Mouse (Mus musculus) brain, adult 2 months (tissue): Measurements from ENCODE around the gene Itgb7.

Experiments used
- DNase-seq: peaks from one replicate; pipeline ENCODE4 v3.0.0; 2011; ENCODE audit warnings: low read depth, low spot score

Itgb7 gene

DNA sequence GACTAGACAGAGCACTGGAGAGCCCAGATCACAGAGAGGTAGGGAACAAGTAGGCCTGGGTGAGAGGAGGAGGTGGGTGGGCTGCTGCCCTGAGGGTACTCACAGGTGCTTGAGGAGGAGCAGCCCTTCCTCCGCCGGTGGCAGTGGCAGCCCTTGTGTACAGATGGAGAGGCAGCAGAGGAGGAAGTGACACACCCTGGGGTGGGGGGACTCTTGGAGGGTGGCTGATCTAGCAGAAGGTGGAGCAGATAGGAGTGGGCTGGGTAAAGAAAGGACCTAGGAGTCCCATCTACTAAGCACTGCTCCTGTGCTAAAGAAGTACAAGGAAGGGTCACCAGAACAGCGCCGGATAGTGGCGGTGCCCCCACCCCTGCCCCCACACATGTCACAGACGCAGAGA is at the start of gene Itgb7:
Gene Itgb7, minus strand, starts transcription at position 197 of the 400 bp plus-strand sequence.
- no peak for DNase-seq

DNA sequence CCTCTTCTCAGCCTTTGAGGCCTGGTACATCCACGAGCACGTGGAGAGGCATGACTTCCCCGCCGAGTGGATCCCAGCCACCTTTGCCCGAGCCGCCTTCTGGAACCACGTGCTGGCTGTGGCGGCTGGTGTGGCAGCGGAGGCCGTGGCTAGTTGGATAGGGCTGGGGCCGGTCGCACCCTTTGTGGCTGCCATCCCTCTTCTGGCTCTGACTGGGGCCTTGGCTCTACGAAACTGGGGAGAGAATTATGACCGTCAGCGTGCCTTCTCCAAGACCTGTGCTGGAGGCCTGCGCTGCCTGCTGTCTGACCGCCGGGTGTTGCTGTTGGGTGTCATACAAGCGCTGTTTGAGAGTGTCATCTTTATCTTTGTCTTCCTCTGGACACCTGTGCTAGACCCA is 48.9 kb upstream of the Itgb7 start:
- DNase-seq = no peak

DNA sequence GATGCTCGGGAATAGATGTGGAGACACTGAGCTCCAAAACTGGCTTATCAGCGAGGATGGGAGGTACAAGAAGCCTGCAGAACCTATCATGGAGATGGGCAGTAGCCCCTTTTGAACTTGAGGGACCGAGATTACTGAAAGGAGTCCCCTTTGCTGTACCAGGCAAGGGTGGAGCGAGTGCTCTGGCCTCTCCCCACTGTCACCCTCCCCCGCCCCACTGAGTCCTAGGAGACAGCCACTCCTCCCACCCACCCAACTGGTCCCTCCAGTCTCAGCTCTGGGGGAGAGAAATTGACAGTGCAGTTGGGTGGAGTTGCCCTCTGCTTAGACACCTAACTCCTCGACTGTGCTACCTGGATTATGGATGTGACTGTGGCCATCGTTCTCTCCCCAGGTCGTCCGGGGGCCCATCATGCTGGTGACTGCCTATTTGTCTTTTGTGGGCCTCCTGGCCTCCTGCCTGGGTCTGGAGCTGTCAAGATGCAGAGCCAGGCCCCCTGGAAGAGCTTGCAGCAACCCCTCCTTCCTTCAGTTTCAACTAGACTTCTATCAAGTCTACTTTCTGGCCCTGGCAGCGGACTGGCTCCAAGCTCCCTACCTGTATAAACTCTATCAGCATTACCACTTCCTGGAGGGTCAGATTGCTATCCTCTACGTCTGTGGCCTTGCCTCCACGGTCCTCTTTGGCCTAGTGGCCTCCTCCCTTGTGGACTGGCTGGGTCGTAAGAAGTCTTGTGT is 48.2 kb upstream of the Itgb7 start:
- DNase-seq = peak; percentile 70

DNA sequence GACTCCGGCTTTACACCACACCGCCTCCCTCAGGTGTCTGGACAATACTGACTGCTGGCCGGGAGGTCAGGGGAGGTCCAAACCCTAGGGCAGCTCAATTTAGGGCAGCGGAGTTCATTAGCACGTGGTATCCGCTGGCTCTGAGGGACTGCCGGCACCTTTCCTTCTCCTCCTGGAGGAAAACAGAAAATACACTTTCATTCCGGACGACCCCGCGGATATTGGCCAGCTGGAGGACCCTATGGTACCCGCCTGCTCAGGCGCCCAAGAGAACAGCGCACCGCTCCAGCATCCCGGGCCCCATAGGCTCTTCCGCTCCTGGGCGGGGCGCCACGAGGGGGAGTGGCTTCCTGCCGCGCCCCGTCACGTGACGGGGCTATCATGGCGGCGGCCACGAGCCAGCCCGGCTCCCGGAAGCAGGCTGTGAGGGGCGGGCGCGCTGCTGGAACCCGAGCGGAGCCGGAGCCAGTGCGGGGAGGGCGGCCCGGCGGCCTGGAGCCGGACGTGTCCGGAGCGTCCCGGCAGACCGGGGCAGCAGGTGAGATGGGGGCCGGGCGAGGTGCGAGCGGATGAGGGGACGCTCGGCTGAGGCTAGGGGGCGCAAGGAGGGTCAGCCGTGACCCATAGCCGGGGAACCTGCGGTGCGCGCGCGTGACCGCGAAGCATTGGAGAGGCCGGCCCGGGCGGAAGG is 47.5 kb upstream of the Itgb7 start, which contains the start of gene Mfsd5:
Gene Mfsd5, plus strand, starts transcription at position 363 of the 691 bp plus-strand sequence.
- peak; percentile 95 for DNase-seq

DNA sequence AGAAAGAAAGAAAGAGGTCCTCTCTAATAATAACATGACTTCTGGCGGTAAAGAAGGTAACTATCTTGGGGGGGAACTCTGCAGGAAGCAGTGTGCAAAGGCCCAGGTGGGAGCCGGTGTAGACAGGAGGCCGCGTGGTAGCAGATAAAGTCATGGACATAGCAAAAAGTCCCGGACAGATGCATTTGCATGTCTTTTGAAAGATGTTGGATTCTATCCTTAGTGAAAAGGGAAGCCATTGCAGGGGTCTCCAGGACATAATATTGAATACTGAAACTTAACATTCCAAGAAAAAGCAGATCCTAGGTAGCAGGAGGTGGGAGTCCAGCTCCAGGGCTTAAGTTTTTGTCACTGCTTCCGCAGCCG is 47.0 kb upstream of the Itgb7 start:
- DNase-seq = no peak

DNA sequence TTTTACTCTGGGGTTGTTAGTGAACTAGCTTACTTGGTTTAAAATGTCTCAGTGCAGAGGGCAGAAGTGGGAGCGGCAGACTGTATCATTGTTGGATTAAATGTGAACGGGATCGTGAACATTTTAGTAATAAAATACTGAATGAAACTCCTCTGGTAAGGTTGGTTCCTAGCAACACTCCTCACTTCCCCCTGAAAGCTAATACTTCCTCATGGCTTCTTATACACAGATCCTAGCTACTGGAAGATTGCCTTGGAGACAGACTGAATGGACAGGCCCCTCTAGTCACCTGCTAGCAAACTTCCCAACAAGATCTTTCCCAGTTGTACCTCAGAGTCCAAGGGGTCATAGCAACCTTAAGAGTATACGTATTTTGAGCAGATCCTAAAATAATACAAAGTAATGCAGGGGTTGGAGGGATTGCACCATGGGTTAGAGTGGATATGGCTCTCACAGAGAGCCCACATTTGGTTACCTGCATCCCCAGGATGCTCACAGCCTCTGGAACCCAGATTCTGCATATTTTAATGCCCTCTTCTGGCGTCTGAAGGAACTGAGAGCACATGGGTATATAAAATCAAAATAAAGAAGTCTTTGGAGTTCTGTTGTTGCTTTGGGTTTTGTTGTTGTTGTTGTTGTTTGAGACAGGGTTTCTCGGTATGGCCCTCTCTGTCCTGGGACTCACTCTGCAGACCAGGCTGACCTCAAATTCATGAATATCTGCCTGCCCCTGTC is 42.4 kb upstream of the Itgb7 start:
- no peak for DNase-seq

DNA sequence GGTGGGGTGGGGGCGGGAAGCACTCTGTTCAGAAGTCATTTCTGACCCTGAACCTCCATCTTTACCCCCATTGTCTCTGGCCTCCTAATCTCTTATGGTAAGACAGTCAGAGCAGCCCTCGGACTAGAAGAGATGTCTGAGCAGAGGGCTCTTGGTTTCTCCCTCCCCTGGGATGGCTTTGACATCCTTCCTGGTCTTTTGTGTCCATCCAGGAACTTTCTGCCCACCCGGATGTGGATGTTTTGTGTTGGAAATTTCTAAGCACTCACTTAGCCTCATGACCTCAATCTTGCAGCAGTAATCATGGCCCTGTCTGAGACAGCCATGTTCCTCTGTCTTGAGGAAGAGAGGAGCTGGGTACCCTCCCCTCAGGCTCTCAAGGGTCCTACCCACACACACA is 39.7 kb upstream of the Itgb7 start:
- DNase-seq = no peak

DNA sequence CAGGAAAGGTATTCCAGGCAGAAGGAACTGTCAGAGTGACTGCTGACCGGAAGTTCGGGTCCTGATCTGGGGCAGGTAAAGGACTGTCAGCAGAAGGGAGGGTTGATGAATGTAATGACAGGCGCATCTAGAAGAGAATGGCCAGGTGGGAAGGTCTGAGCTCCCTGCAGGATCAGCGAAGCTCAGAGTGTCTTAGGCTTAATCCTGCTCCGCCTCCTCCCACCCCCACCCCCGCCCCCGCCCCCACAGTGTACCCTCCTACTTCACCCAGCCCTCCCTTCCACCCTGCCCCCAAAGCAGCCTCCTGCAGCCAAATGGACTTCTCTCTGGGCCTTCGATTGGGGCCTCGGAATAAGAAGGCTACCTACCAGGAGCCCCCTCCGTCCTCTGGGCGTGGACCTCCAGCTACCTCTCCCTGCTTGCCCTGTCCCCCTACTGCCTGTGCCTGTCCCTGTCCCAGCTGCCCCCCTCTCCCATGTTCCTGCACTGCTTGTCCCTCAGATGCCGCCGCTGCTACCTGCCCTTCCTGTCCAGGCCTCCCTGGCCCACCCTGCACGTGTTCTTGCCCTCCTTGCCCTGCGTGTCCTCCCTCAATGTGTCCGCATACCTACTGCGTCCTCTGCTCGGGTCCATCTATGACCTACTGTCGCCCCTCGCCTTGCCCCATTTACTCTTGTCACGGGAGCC is 38.7 kb upstream of the Itgb7 start, which contains the start of gene Gm9918:
Gene Gm9918, plus strand, starts transcription at position 290 of the 687 bp plus-strand sequence.
- no peak for DNase-seq

DNA sequence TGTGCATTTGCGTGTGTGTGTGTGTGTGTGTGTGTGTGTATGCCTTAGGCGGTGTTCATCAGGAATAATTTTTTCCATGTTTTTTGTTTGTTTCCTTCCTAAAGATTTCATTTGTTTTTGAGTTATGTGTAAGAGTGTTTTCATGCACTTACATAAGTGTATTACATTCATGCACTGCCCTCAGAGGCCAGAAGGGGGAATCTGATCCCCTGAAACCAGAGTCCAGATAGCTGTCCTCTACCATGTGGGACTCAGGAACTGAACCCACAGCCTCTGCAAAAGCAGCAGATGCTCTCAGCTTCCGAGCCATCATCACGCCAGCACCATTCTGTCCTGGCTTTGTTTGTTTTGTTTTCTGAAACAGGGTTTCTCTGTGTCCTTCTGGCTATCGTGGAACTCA is 33.8 kb upstream of the Itgb7 start:
- no peak for DNase-seq

DNA sequence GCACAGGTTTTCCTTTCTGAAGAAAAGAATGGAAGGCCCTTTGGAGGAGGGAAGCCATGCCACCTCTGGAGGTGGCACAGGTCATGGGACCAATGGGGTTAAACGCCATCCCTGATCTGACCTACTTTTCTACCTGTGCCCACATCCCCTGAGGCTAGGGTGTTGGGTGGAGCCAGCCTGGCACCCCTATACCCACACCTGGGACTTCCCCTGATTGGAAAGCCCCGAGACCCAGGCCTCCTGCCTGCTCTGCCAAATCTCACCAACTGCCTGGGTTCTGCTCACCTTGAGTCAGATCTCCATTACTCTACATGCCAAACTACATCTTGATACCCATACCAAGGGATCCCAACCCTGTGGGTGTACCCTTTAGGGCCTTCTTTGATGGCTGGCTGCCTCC is 31.3 kb upstream of the Itgb7 start:
- DNase-seq = no peak

DNA sequence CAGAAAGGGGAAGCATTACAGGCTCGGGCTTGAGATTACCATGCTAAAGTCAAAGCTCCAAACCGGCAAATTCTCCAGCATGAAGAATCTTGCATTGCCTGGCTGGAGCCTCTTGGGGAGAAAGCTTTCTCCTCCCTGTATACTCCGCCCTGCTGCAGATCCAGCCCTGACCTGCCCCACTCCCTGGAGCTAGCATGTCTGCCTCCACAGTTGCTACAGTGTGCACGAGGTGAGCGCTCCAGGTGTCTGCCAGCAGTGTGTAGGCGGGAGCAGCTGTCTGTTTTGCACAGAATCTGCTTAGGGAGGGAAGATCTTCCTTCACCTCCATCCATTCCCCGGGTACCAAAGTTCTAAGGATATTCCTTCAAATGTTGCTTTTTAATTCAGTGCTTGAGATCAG is 30.8 kb upstream of the Itgb7 start:
- DNase-seq = peak; percentile 82

DNA sequence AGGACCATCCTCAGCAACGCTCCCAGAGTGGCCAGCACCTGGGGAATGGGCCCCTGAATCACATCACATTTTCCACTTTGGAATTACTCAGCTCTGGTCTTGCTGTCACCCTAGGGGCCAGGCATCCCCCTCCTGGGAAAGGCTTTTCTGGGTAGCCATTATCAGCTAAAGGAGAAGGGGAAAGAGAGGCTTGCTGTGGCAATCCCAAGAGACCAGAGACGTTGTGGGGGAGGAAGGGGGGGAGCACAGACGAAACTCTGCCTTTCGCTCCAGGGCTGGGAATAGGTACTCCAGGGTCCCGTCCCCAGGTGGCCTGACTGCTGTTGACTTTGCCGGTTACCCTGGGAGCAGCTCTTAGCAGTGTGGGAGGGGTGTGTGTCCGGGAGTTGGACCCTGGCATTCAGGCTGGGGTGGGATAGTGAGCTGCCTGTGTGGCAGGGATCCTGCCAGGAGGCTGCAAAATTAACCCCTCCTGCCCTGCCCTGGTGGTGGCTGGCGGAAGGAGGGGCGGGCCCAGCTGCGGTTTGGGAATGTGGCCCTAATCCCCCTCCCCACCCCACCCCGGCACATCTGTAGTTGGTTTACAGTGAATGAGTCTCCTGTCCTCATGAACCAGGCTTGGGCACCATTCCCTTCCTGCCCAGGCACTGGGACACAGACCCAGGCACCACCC is 27.0 kb upstream of the Itgb7 start:
- DNase-seq = no peak

DNA sequence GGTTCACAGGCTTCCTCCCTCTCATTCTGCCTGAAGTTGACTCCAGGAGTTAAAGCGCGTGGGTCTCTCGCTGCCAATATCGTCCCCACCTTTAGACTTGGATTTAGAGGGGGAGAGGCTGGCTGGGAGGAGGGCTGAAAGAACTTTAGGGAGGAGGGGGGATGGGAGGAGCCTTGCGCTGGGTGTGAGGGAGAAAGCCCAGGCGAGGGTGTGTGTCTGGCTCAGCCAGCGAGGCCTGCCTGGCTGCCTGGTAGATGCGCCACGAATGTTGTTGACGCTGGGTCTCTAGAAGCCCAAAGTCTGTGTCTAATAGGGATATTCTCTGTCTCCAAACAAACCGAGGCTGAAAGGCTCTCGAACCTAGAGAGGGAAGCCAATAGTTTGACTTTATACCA is 26.3 kb upstream of the Itgb7 start:
- peak; percentile 81 for DNase-seq

DNA sequence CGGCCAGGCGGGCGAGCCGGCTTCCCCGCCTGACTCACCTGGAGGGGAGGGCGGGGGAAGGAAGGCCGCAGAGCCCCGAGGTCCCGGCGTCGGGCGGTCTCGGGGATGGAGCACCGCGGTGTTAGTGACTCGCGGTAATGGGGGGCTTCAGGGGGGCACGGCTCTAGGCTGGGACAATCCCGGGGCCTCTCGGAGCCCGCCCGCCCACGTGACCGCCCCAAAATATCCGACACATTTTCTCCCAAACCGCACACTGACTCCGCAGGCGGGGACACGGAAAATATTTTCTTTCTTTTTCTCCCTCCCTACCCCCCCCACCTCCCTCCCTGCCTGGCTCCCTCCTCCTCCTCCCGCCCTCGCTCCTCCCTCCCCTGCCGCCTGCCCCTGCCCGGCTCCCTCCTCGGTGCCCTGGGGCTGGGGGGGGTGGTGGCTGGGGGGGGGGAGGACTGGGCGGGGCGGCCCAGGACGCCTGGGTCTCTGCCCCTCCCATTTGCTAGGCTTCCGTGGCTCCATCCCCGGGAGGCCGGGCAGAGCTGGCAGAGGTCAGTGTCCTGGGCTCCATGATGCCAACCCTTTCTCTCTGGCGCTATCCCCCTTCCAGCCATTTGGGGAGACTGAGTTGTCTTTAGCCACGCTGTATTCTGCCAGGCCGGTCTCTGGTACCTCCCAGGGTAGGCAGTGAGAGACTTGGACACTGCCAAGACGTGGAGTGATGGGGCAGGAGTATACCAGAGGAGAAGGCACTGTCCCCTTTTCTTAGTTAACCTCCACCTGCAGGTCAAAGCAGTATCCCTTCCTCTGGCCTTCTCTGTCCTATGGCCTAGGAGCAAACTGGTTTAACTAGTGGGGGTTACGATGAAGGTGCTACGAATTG is 25.7 kb upstream of the Itgb7 start, which contains the start of gene Rarg:
Gene Rarg, minus strand, starts transcription at position 316 of the 874 bp plus-strand sequence.
- DNase-seq = peak; percentile 71

DNA sequence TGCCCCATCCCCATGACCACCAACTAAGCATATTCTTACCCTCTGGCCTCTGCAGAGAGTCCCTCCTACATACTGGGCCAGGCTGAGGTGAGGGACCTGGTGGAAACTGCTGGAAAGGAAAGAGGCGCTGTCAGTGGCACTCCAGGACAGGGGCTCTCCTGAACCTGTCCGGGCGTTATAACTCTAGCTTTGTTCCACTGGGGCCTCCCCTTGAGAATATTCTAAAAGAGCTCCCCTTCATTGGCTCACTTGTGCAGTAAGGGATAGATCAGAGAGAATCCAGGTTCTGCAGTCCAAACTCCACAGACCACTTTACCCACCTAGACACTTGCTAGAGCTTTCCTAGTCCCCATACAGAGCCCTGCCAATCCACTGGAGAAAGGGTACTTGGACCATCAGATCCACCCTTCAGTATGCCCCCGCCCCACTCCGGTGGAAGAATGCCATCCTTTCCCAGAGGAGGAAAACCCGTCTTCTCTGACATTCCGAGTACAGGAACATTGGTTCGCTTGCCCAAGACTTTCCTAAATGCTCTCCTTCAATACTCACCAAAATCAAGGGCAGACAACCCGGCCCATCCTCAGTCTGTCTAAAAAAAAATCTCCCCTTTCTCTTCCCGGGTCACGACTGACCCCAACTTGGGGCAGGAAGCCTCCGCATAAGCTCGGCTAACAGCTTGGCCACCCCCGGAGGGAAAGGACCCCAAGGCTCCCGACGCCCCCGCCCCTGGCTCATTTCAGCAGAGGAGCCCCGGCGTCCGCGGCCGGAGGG is 24.9 kb upstream of the Itgb7 start:
- no peak for DNase-seq

DNA sequence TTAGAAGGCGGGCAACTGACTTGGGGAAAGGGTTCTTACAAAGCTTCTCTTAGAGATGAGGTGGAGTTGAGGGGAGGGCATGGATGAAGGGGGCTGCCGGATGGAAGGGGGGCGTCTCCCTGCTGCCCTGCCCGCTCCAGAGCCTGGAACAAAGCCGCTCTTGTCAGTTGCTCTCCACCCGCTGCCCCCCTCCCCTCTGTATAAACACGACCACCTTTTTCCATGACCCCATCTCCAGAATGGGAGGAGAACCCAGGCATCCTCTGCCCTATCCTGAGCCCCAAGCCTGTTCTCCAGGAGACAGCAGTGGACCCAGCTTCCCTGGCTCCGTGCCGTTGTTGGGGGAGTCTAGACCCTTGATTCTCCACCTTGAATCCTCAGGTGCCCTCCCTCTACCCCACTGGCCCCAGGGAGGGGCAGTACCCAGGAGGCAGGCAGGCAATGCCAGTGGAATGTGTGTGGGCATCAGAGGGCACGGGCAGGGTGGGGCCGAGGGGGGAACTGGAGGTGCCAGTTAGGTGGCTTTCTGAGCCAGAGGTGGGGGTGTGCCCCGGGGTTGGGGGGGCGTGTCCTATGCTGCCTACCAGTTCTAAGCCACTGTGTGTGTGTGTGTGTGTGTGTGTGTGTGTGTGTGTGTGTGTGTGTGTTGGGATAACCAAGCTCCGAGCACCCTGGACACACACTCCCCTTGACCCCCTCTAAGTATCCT is 24.0 kb upstream of the Itgb7 start:
- DNase-seq = no peak

DNA sequence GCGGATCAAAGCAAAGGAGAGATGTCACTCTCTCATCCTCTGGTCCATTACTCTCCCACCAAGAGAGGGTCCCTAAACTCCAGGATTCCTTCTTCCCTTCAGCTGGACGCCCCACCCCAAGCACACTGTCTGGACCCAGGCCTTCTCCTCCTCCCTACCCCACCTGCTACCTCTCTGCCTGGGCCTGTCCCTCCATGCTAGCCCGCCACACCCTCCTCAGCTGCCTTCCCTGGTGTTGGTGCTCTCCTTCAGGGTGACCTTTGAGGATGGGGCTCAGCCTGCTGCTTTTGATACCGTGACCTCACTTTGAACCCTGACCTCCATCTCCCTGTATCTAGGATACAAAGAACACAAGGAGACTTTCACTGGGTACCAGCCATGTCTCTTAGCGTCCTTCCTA is 18.8 kb upstream of the Itgb7 start:
- no peak for DNase-seq

DNA sequence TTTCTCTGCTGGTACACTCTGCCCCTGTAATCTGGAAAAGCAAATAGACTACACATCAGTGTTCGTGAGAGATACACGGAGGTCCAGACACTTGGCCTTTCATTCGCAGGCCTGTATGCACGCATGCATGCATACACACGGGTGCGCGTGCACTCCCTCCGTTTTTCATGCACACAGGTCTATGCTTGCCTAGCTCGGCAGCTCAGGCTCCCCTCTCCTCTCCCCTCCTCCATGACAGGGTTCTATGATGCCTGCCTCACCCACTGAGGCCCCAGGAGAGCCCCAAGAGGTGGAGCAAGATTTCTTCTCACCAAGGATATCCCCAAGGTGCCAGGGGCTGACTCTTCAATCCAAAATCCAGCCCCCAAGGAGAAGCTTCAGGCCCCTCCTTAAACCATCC is 18.2 kb upstream of the Itgb7 start:
- no peak for DNase-seq

DNA sequence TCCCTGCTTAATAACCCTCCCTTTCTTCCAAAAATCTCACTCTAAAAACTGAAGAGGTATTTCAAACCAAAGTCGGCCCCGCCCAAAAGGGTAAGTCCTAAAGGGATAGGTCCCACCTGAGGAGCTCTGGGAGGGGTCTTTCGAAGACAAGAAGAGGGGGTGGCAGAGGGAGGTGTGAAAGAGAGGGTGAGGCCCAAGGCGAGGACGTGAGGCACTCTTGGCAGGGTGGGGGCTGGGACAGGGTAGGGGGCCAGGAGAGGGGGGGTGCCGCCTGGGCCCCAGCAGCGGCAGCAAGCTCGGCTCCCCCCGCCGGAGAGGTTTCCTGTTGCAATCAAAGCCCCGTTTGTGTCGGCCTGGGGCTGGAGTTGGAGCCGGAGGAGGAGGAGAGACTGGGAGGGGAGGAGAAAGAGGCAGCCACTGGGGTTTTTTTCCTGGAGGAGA is 17.5 kb upstream of the Itgb7 start:
- DNase-seq = peak; percentile 34
